Mouse (Mus musculus) inflammation-experienced regulatory T-cells, adult 6 months (primary cell): ENCODE data around the gene Six5. TPM values are rescaled to one million over a fixed set of nuclear protein-coding genes. Genes with fewer than 3 reads are reported as not detected.

ENCODE experiments used
- ATAC-seq: one replicate; pipeline ENCODE4 v1.8.0; 2017
- polyA plus RNA-seq, 3 experiments: library from polyadenylated mRNA; unstranded; fragments of 100-300 nt; shearing (Covaris generic); gene quantifications; one replicate each; pipeline ENCODE4 v1.2.1; 2017

The Six5 gene
- polyA plus RNA-seq, 3 experiments from 2014 or later: 0.15 to 1.2 (median 1.0) TPM

DNA sequence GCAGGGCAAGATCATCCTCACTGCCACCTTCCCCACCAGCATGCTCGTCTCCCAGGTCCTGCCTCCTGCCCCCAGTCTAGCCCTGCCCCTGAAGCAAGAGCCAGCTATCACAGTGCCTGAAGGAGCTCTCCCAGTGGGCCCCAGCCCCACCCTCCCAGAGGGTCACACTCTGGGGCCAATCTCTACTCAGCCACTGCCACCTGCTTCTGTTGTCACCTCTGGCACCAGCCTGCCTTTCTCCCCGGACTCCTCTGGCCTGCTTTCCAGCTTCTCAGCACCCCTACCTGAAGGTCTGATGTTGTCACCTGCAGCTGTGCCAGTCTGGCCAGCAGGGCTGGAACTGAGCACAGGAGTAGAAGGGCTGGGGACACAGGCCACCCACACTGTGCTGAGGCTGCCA, 2.8 kb downstream of the Six5 start:
- ATAC-seq: no peak

DNA sequence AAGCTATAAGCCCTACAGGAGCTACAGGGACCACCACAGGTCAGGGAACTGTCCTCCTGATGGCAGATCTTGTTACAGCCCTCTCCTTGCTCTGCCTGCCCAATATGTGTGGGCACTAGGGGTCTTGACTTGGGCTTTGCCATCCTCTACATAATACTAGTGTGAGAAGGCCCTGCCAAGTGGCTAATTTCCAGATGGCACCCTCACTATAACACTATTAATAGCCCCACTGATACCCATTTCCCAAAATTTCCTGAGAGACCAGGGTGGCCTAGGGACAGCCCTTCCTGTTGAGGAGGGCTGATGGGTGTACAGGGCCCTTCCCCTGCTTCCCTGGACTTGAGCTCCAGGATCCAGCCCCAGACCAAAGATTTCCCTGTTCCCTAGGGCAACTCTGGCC, 3.5 kb downstream of the Six5 start:
- no peak for ATAC-seq

DNA sequence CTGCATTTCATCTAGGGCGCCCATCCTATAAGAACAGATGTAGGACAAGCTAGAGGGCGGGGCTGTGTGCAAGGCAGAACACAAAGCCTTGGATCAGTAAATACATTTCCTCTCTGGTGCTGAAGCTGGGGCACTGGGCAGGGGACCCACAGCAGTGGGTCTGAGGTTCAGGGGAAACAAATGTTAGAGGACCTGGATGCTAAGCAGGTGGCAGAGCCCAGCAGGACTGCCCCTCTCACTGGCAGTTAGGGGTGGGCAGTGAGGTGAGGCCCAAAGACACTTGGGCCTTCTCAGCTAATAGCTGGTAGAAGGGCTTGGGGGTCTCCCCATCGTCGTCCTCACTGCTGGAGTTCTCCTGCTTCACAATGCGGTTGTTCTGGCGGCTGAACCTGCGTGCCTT, 4.4 kb downstream of the Six5 start:
- no peak for ATAC-seq

GRCm38 (mm10) chr7:19100290-19100689, 5.9 kb downstream of the Six5 start:
- ATAC-seq: no peak

DNA sequence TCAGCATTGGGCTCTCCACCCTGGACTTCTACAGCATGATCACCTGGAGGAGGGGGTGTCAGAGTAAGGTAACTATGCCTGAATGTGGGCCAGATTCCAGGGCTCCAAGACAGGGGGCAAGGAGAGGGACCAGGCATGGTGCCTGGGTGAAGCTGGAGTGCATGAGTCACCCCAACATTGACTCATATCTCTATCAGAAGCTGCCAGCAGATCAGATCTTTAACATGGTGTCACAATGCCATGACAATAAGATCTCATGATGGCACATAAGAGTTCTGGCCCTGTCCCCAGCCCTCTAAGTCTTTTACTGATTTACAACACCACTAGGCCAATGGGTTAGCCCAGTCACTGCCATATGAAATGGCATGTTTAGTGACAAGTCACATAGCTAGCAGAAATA, 9.3 kb downstream of the Six5 start:
- no peak for ATAC-seq

DNA sequence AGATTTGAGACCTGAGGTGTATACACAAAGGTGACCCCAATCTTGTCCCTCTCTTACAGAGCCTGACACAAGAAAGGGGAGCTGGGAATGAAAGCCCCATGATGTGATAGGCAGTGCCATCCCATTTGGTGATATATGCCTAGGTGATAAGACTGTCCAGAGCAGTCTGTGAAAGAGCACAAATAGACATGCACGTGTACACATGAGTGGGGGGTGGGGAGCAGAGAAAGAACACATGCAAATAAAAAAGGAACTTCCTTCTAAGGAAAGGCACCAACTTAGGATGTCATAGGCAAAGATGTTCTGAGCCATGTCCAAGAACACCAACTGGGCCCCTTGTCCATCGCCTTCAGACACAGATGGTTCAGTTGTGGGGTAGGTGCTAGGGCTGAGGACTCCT, 10.1 kb downstream of the Six5 start:
- no peak for ATAC-seq

- ATAC-seq: no peak
These were observed 13.0 kb downstream of the Six5 start for GRCm38 (mm10) chr7:19107436-19107835.

- ATAC-seq: no peak
These were observed 15.2 kb downstream of the Six5 start for GRCm38 (mm10) chr7:19109565-19109964.

DNA sequence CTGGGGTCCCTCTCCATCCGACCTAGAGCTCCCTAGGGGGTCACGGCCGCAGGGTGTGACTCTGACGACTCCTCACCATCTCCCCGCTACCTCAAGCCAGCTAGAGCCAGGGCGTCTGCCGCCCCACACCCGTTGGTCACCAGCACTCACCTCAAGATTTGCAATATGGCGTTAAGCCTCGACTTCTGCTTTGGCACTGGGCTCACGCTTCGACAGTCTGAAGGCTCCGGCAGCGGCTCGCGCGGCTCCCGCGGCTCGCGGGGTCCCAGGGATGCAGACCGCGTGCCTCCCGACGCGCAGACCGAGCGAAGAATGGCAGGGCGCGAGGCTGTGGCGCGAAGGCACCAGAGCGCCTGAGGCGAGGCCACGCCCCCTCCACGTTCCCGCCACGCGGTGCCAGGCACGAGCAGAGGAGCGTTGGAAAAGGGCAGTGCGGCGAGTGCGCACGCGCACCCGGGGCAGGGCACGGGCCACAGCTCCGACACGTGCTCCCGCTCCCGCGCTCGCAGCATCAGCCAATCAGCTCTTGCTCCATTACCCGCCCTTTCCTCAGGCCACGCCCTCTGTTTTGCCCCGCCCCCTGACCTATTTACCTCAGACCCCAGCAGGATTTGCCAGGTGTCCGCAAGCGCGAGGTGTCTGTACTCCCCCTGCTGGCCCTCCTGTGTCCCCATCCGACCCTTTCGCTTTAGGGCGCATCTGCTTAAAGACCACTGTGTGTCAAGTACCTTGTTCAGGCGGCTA, 23.8 kb downstream of the Six5 start, which contains the start of gene Gm4969:
Gm4969 (minus strand) TSS at position 341 of the 744 bp plus-strand sequence.
- ATAC-seq: no peak

GRCm38 (mm10) chr7:19119083-19119482, 24.7 kb downstream of the Six5 start:
- ATAC-seq: no peak

- peak; percentile 100 for ATAC-seq
These were observed 25.4 kb downstream of the Six5 start, which contains the start of gene Fbxo46 for GRCm38 (mm10) chr7:19119631-19120429. TSS of gene Fbxo46 (plus strand) at chr7:19119859.

DNA sequence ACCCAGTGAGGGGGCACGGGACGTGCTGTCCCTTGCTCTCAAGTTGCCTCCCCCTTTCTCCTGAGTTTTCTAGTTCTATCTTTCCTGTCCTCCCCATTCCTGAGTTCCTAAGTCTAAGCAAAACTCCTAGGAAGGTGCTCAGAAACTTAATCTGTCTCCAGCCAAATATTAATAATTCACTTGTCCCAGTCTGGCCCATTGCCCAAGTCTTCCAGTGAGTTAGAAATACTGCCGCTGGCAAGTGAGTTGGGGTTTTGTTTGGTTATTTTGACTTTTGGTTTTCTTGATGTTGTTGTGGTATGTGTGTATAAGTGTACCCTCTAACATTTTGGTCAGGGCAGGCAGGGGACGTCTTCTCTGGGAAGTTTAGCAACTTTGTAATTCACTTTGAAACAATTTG, 27.3 kb downstream of the Six5 start:
- no peak for ATAC-seq

- no peak for ATAC-seq
These were observed 30.3 kb downstream of the Six5 start for GRCm38 (mm10) chr7:19124713-19125112.

- no peak for ATAC-seq
These were observed 33.4 kb downstream of the Six5 start for GRCm38 (mm10) chr7:19127744-19128143.

DNA sequence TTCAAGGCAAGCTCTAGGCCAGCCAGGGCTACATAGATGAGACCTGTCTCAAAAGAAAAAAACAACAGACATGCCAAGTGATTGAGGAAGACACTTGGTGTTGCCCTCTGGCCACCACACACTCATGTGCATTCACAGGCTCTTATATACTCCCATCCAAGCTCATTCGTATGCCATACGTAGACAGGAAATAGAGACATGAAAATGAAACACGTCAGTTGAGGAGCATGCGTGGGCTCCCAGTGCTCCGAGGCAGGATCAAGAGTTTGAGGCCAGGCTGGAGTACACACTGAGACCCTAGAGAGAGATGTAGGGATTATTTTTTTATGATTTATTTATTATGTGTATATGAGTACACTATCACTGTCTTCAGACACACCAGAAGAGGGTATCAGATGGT, 35.0 kb downstream of the Six5 start:
- peak; percentile 16 for ATAC-seq

DNA sequence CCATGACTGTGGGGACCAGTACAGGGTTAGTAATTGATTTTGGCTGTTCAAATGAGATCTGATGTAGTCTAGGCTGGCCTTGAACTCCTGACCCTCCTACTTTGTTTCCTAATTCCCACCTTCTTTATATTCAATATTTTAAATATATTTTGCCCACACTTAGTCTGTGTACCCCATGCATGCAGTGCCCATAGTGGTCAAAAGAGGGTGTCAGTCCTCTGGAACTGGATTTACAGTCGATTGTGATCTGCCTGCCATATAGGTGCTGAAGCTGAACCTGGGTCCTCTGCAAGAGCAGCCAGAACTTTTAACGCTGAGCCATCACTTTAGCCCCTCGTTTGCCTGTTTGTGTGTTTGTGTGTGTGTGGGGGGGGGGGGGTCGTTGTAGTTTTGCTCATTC, 36.3 kb downstream of the Six5 start:
- ATAC-seq: no peak

DNA sequence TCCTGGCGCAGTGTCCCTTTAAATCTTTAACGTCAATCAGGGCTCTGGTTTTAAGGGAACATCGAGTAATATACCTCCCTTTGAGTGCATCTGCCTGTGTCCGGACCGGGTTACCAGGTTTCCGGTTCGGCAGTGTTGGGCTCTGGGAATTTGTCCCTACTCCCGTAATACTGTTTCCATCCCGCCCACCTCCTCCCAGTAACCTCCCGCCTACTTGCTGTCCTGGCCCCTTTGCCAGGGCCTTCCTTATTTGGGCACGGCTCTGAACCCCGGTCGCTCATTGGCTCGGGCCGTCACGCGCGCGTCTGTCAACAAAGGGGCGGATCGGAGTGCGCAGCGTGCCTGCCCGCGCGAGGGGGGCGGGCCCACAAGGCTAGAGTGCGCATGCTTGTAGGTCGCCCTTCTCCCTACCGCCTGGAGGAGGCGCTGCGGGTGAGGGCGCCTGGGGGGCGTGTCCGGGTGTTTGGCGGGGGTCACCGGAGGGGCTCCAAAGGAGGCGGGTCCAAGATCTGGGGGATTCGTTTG, 37.0 kb downstream of the Six5 start:
- ATAC-seq: peak; percentile 95

- no peak for ATAC-seq
These were observed 41.8 kb downstream of the Six5 start for GRCm38 (mm10) chr7:19136168-19136567.

- ATAC-seq: no peak
These were observed 42.4 kb downstream of the Six5 start for GRCm38 (mm10) chr7:19136673-19137334.

- ATAC-seq: no peak
These were observed 43.0 kb downstream of the Six5 start for GRCm38 (mm10) chr7:19137380-19137779.

DNA sequence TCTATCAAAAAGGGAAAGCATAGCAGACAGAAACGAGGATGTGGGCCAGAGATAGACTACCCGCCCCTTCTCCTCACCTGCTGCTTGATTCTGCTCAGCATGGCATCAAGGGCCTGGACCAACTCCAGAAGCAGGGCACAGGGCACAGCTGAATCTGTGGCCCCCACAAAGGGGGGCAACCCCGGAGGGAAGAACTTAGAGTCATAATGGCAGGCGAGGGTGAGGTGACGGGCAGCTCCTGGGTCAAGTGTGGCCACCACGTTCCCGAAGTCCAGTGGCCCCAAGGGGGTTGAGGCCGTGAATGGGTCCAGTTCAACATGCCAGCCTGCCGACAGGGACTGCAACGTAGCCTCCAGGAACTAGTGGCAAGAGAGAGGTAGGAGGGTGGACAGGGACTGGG, 52.4 kb downstream of the Six5 start:
- ATAC-seq: no peak

DNA sequence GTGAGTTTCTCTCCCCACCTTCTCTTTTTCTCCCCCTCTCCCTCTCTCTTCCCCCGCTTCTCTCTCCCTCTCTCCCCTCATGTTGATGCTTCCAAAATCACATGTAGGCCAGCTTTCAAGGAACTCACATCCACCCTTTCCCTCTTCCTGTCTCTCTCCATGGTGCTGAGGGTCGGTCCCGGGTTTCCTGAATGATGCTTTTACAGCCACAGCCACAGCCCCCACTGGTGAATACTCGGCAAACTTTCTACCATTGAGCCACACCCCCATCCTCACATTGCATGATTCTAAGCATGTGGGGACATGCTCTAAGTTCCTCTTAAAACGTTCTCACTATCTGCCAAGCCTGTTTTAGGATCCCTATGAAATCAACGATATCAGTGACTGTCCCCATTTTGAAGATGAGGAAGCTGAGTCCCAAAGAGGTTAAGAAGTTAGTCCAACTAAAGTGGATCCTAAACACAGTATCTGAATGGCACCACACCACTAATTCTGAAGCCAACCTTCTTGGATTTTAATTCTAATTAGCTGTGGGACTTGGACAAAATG, 53.2 kb downstream of the Six5 start:
- ATAC-seq: no peak
